Mouse (Mus musculus) embryonic facial prominence, embryonic 11.5 days (tissue): ENCODE measurements around the gene Junb. TPM values are rescaled to one million over a fixed set of nuclear protein-coding genes. Genes with fewer than 3 reads are reported as not detected.
A peak's percentile ranks its signal among the peaks of the same experiment; 100 is the strongest.

ENCODE experiments used
- ATAC-seq: fragments of 200-750 bp; cut with Nextera tagmentation; replicated peaks from 2 replicates; pipeline ENCODE4 v1.8.0; 2017; ENCODE audit warnings: low read depth; ENCODE audit not compliant: insufficient number of reproducible peaks, low FRiP score, low TSS enrichment
- DNase-seq: peaks from one replicate; pipeline ENCODE4 v3.0.0-alpha.2; 2015; ENCODE audit warnings: low spot score
- H3K27ac ChIP-seq: fragments of 300-500 bp; sonication (generic); replicated peaks from 2 replicates; pipeline ENCODE4 v1.5.1; 2014; ENCODE audit warnings: mild to moderate bottlenecking, low read depth, low read length, control low read depth
- H3K27me3 ChIP-seq: fragments of 300-500 bp; sonication (generic); 2 replicates; pipeline ENCODE4 v1.6.1; 2014; ENCODE audit warnings: mild to moderate bottlenecking, low read length, moderate library complexity, mixed read lengths; ENCODE audit not compliant: control insufficient read depth, insufficient read depth
- H3K36me3 ChIP-seq: fragments of 300-500 bp; sonication (generic); replicated peaks from 2 replicates; pipeline ENCODE4 v1.6.1; 2014; ENCODE audit warnings: low read depth, mild to moderate bottlenecking, low read length, moderate library complexity, mixed read lengths; ENCODE audit not compliant: control insufficient read depth, insufficient read depth
- H3K4me1 ChIP-seq: fragments of 300-500 bp; sonication (generic); 2 replicates; pipeline ENCODE4 v1.6.1; 2014; ENCODE audit warnings: low read length, mixed read lengths; ENCODE audit not compliant: control insufficient read depth, insufficient read depth
- H3K4me2 ChIP-seq: fragments of 300-500 bp; sonication (generic); 2 replicates; pipeline ENCODE4 v1.6.1; 2014; ENCODE audit warnings: low read depth, mild to moderate bottlenecking, control low read depth, low read length, moderate library complexity
- H3K4me3 ChIP-seq: fragments of 300-500 bp; sonication (generic); 2 replicates; pipeline ENCODE4 v1.5.1; 2014; ENCODE audit warnings: low read depth, low read length, control low read depth
- H3K9ac ChIP-seq: fragments of 300-500 bp; sonication (generic); replicated peaks from 2 replicates; pipeline ENCODE4 v1.6.1; 2014; ENCODE audit warnings: mild to moderate bottlenecking, control low read depth, low read length
- H3K9me3 ChIP-seq: fragments of 300-500 bp; sonication (generic); replicated peaks from 2 replicates; pipeline ENCODE4 v1.6.1; 2016; ENCODE audit warnings: mild to moderate bottlenecking, low read length, inconsistent platforms, mixed read lengths; ENCODE audit not compliant: control insufficient read depth
- WGBS: fragments of 180-500 bp; shearing (Covaris S2); extraction: QIAGEN DNeasy Blood & Tissue Kit; methylation state at CpG from one replicate; pipeline ENCODE4 v1.1.7; 2014; 5-methylcytosine and 5-hydroxymethylcytosine counted together
- polyA plus RNA-seq: library from polyadenylated mRNA; unstranded; fragments of >200 nt; fragmentation: Nextera tagmentation; extraction: Ambion mirVana; gene quantifications from 2 replicates; pipeline ENCODE4 v1.2.1, GENCODE M21; 2014

Gene Junb
- polyA plus RNA-seq, 1 experiment from 2014 or later, result 5.4 TPM

DNA sequence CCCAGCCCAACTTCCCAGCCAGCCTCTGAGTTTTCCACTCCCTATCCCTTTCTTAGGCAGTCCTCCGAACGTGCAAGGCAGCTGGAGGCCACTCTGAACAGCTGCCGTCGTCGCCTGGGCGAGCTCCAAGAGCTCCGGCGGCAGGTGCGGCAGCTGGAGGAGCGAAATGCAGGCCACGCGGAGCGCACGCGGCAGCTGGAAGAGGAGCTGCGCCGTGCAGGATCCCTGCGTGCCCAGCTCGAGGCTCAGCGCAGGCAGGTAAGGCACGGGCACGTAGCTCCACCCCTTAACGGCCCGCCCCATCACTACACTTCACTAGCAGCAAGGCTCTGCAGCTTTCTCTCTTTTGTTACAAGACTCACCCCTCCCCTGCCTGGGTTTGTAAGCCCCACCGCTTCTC is 17.2 kb upstream of the Junb start:
- Histone ChIP-seq H3K27ac (no peak overlapping the region), H3K9me3 (no peaks in the 10 kb centered on the region), H3K4me2 (no peak overlapping the region), H3K4me3 (no peak overlapping the region), H3K27me3 (no peaks in the 10 kb centered on the region), H3K36me3 (no peaks in the 10 kb centered on the region), H3K4me1 (no peaks in the 10 kb centered on the region), H3K9ac (no peak overlapping the region; the same call in 1 of the 2 replicates)
- 18% methylated on average over 25 of the region's 25 CpGs for WGBS
- DNase-seq, result no peak
- no peak for ATAC-seq

DNA sequence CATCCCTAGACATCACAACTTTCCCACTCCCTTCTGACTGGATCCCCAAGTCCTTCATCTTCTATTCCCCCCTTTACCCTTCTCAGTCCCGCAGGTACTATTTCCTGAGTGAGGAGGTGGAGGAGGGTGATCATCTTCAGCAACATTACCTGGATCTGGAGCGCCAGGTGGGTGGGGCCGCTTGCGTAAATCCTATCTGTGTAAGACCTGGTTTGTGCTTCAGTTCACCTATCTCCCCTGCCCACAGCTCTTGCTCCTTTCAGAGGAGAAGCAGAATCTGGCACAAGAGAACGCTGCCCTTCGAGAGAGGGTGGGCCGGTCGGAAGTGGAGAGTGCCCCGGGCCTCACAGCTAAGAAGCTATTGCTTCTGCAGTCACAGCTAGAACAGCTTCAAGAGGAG is 15.9 kb upstream of the Junb start:
- Histone ChIP-seq H3K9me3 (no peaks in the 10 kb centered on the region), H3K9ac (no peak overlapping the region), H3K36me3 (no peaks in the 10 kb centered on the region), H3K4me3 (no peak overlapping the region), H3K27me3 (no peaks in the 10 kb centered on the region), H3K4me2 (no peak overlapping the region), H3K4me1 (no peaks in the 10 kb centered on the region), H3K27ac (no peak overlapping the region)
- ATAC-seq (no peak), DNase-seq (no peak)
- WGBS, result 87% methylated on average over 9 of the region's 9 CpGs

DNA sequence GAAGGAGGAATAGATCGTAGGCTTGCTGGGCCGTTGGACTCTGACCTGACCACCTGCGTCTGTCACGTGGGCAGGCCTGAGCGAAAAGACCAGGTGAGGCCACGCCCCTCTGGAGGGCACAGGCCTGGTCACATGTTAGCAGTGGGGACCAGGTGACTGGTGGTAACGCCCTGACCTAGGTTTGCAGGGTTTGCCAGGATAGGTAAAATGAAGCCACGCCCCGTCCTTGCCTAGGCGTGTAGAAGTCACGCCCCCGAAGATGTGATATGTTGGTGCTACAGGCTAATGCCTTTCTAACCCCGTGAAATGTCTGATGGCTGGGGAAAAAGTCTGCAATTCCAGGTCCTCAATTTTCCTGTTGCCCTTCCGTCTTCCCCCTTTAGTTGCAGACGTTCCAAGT is 12.3 kb upstream of the Junb start:
- peak overlapping the region; percentile 48 for H3K4me3 ChIP-seq
- no peaks in the 10 kb centered on the region for H3K9me3 ChIP-seq
- under 1% methylated on average over 15 of the region's 15 CpGs for WGBS
- peak overlapping the region; percentile 57 for H3K9ac ChIP-seq
- H3K36me3 ChIP-seq, result no peaks in the 10 kb centered on the region
- peak overlapping the region; percentile 64 for H3K4me2 ChIP-seq
- ATAC-seq (no peak; the same call in 1 of the 2 replicates), DNase-seq (peak; percentile 69)
- no peaks in the 10 kb centered on the region for H3K4me1 ChIP-seq
- H3K27ac ChIP-seq, result no peak overlapping the region
- no peaks in the 10 kb centered on the region for H3K27me3 ChIP-seq

DNA sequence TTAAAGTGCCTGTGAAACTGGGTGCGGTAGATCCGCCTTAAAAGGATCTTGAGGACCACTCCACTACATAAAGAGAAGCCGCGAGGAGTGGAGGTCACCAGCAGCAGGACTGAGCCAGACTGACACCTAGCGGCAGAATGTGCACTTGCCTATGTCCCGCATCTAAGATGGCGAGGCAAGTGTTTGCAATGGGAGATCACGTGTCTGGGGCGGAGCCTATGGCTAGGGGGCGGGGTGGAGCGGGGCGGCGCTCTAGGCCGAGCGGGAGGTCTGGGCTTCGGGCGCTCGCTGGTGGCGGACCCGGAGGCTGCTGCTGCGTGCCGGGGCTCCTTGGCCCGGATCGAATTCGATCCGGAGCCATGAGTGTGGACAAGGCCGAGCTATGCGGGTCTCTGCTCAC is 11.8 kb upstream of the Junb start, which contains the start of gene Hook2:
Gene Hook2, plus strand, starts transcription at position 255 of the 400 bp plus-strand sequence.
- Histone ChIP-seq H3K4me1 (peaks cover 3% of the 10 kb centered on the region), H3K9ac (peak within 1 kb of the TSS; percentile 63), H3K27ac (no peak within 1 kb of the TSS), H3K4me3 (peak within 1 kb of the TSS; percentile 48), H3K4me2 (peak within 1 kb of the TSS; percentile 64), H3K27me3 (no peaks in the 10 kb centered on the region), H3K9me3 (no peaks in the 10 kb centered on the region), H3K36me3 (no peaks in the 10 kb centered on the region)
- 0% methylated on average over 28 of the region's 28 CpGs for WGBS
- ATAC-seq (peak; percentile 93), DNase-seq (peak; percentile 99)

DNA sequence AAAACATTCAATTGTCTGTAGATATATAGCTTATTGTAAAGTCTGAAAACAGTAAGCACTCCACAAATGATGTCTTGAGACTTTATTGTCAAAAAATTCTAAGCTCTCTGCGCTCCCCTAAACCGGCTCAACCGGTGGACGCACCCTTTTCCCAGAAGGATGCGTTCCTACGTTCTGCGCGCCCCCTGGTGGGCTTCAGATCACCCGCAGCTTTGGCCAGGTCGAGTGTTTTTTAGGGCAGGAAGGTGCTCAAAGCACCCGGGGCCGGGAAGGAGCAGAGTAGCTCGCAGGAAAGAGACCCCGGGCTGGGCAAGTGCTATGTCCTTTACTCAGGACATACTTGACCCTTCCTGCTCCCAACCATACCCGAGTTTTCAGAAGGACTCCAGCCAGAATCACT is 11.3 kb upstream of the Junb start:
- Histone ChIP-seq H3K4me2 (peak overlapping the region; percentile 64), H3K36me3 (no peaks in the 10 kb centered on the region), H3K4me1 (peaks cover 7% of the 10 kb centered on the region), H3K9me3 (no peaks in the 10 kb centered on the region), H3K9ac (peak overlapping the region; percentile 63), H3K27ac (no peak overlapping the region), H3K27me3 (no peaks in the 10 kb centered on the region), H3K4me3 (peak overlapping the region; percentile 48)
- under 1% methylated on average over 15 of the region's 15 CpGs for WGBS
- ATAC-seq (peak; percentile 58), DNase-seq (peak; percentile 96)

DNA sequence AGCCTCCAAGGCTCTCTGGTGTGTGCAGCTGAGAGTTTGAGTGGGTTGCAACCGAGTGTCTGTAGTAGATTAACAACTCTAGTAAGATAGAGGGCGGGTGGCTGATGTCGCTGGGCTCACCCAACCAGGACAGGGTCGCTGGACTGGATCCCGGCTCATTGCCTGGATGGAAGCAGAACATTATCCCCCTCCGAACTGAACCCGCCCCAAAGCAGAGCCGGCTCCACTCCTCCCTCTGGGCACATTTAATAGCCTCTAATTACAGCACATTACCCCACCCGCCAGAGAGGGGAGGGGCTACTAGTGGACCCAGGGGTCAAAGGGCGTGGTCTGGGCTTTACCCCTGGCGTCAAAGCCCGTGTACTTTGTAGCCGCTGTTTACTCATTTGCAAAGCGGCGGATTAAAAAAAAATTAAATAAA is 10.8 kb upstream of the Junb start:
- Histone ChIP-seq H3K4me2 (peak overlapping the region; percentile 64), H3K9ac (no peak overlapping the region), H3K4me3 (no peak overlapping the region; the same call in 1 of the 2 replicates), H3K9me3 (no peaks in the 10 kb centered on the region), H3K4me1 (peaks cover 11% of the 10 kb centered on the region), H3K36me3 (no peaks in the 10 kb centered on the region), H3K27me3 (no peaks in the 10 kb centered on the region), H3K27ac (no peak overlapping the region)
- WGBS, result 6% methylated on average over 15 of the region's 15 CpGs
- ATAC-seq (no peak), DNase-seq (no peak)

DNA sequence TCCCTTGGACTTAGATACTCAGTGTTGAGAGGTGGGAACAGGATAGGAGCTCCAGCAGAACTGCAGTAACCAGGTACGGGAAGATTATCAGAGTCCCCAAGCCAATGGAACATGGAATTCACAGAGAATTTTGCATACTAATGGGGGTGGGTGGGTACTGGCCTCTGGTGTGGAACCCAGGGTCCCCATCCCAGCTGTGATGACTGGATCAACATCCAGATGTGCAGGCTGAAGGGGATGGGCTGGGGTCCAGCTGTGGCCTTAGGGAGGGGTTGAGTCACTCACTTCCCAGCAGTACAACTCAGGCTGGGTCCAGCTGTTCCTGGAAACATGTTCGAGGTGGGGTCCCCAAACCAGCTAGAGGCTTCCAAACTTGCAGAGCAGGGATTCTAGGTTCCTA is 9.4 kb upstream of the Junb start:
- Histone ChIP-seq H3K9me3 (no peaks in the 10 kb centered on the region), H3K27ac (no peak overlapping the region), H3K4me3 (no peak overlapping the region), H3K36me3 (no peaks in the 10 kb centered on the region), H3K27me3 (no peaks in the 10 kb centered on the region), H3K4me1 (peaks cover 11% of the 10 kb centered on the region), H3K4me2 (no peak overlapping the region), H3K9ac (no peak overlapping the region)
- 79% methylated on average over 2 of the region's 2 CpGs for WGBS
- ATAC-seq, result no peak
- no peak for DNase-seq

DNA sequence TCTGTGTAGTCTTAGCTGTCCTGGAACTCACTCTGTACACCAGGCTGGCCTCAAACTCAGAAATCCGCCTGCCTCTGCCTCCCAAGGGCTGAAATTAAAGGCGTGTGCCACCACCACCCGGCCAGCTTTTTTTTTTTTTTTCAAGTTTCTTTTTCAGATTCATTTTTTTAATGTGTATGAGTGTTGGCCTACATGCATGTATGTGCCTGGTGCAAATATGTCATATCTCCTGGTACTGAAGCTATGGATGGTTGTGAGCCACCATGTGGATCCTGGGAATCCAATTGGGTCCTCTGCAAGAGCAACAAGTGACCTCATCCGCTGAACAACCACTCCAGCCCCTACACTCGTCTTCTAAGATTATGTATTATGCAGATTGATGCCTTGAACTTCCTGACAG is 8.9 kb upstream of the Junb start:
- ATAC-seq (no peak), DNase-seq (no peak)
- H3K4me2 ChIP-seq, result no peak overlapping the region
- no peaks in the 10 kb centered on the region for H3K27me3 ChIP-seq
- no peak overlapping the region for H3K4me3 ChIP-seq
- H3K9me3 ChIP-seq, result no peaks in the 10 kb centered on the region
- no peak overlapping the region for H3K9ac ChIP-seq
- H3K27ac ChIP-seq, result no peak overlapping the region
- WGBS, result 87% methylated on average over 5 of the region's 5 CpGs
- H3K36me3 ChIP-seq, result no peaks in the 10 kb centered on the region
- H3K4me1 ChIP-seq, result peaks cover 11% of the 10 kb centered on the region
